Mouse (Mus musculus) activated CD4-positive, CD25-positive, alpha-beta regulatory T cell (primary cell): ENCODE measurements around the gene Slc10a7. TPM values are rescaled to one million over a fixed set of nuclear protein-coding genes. Genes with fewer than 3 reads are reported as not detected.

Experiments
- polyA plus RNA-seq, 2 experiments: library from polyadenylated mRNA; unstranded; fragments of 100-300 nt; shearing (Covaris generic); gene quantifications; one replicate each; pipeline ENCODE4 v1.2.1; 2017

Gene Slc10a7
- polyA plus RNA-seq: 10 to 100 TPM; 18.1 to 25.0 TPM

GRCm38 (mm10) chr8:78509273-78510031, at the start of gene Slc10a7:
Gene Slc10a7 (plus strand): TSS chr8:78509346.

DNA sequence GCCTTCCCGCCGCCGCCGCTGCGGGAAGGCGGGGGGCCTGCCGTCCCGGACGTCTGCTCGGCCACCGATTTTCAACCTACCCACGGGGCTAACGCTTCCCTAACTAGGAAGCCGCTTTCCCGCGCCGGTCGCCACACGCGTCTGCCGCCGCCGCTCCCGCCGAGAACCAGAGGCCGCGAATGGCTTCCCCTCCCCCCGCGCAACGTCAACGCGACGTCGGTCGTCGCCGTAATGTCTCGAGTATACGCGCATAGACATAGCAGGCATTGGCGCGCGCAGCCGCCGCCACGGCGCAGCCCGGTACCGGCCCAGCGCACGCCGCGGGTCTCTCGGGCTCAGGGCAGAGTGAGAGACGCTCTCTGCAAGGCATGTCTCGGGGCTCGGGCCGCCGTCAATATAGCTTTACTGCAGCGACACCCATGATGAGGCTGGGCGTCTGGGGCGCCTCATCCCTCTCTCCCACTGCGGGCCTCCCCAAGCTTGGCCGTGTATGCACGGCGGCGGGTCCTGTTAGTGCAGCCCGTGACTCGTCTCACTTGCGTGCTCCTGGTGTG, 350 bp upstream of the Slc10a7 start, which contains the start of gene Rbmxl1:
TSS of gene Rbmxl1 (minus strand) at position 180 of the 554 bp plus-strand sequence.

Other genes with a start within 250 kb of the Slc10a7 start
- not detected for gene Pou4f2, start 72.7 kb upstream of the Slc10a7 start, polyA plus RNA-seq
- 100 to 1,000 TPM; 101 to 124 TPM for gene Rbmxl1, start 448 bp upstream of the Slc10a7 start, polyA plus RNA-seq